Mouse (Mus musculus): ENCODE measurements around the gene Lhfp.

Lhfp gene

DNA sequence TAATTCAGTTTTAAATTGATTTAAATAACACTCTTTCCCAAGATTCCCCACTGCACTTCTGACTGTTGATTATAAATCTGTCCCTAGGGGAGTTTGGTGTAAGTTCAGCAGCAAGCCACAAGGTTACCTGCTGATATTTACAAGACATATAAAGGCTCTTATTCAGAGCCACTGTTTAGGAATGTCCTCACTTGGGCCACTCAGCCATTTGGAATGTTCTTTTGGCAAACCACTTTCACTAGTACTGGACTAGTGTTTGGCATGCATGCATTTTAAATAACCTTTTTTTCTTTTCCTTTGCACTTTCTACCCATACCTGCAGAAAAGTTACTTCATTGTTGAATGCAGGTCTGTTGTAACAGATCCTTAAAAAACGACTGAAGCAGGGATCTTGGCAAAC is 109.8 kb downstream of the Lhfp start:
- DNase-seq (ENCODE audit: low spot score in 2 of 2), result no peak

DNA sequence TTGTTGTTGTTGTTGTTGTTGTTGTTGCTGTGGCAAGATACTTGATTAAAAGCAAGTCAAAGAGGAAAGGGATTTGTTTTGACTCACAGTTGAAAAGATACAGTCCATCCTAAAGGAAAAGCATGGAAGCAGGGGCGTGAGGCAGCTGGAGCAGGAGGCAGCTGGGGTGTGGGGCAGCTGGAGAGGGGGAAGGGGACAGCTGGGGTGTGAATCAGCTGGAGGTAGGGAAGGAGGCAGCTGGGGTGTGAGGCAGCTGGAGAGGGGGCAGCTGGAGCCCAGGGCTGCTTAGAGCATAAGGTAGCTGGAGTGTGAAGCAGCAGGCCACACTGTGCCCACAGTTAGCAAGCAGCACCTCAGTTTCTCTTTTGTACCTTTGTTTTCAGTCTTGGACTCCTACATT is 110.3 kb downstream of the Lhfp start:
- no peak for DNase-seq (ENCODE audit: low spot score in 2 of 2)

DNA sequence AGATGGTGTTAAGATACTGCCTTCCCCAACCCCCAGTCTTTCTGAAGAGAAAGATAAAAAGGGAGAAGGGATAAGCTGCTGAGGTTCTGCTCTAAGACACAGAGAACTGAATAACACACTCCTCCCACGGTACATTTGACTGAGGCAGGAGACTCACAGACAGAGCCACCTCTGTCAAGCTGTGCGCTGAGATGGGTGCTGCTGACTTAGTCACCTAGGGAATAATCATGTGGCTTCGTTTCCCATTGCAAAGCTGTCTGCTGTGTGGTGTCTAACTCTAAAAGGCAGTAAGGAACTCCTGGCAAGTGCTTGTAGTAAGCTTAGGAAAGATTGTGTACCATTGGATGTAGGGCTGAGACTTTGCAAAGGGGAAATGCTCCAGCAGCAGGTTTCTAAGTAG is 120.6 kb downstream of the Lhfp start:
- no peak for DNase-seq (ENCODE audit: low spot score in 2 of 2)

DNA sequence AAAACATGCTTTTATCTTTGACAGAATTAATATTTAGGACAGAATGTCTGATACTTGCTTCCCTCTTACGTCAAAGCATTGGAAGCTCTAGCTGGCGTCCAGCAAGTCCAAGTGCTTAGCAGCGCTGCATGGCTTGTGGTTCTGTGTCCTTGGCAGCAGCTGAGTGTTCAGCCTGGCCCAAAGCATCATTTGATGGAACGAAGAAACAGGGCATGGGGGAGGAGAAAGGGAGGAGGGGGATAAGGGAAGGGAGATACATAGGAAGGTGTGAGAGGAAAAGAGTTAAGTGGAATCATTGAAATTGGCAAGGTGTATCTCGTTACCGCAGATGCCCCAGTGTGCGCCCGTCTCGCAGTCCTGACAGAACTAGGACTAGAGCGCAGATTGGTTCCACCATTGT is 124.0 kb downstream of the Lhfp start:
- peak; percentile 11 to 30 for DNase-seq (ENCODE audit: low spot score in 2 of 2)

DNA sequence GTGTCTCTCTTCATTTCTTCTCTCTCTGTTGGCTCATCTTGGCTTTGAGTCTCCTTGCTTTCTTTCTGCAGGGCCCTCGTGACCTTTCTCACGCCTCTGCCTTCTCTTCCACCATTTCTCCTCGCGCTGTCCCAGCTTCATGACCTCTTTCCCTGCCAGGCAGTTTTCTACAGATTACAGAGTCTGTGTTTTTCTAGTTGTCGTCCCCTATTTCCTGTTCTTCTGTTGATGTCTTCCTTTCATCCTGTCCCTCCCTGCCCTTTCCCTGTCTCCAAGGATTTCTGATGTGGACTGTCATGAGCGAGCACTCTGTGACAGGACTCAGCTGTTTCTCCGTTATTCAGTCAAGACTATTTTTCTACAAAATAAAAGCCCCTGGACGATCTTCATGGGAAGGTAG is 124.7 kb downstream of the Lhfp start:
- DNase-seq (ENCODE audit: low spot score in 2 of 2), result peak in 1 of 2 experiments; percentile 3

DNA sequence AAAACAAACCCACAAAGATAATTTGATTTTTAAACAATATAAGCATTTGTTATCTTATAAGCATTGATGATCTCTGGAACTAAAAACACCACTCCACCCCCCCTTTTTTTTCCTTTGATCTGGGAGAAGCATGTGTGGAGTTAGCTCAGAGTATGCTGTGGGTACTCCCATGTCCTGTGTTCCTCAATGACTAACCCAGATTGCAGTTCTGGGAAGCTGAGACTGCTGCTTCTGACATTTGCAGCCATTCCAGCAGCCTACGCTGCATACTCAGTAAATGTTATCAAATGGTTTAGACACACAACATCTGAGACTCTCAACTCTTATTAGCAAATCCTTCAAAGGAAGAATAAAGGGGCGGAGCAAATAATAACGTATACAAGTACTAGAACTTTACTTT is 128.2 kb downstream of the Lhfp start:
- DNase-seq (ENCODE audit: low spot score in 2 of 2), result peak in 1 of 2 experiments; percentile 5

DNA sequence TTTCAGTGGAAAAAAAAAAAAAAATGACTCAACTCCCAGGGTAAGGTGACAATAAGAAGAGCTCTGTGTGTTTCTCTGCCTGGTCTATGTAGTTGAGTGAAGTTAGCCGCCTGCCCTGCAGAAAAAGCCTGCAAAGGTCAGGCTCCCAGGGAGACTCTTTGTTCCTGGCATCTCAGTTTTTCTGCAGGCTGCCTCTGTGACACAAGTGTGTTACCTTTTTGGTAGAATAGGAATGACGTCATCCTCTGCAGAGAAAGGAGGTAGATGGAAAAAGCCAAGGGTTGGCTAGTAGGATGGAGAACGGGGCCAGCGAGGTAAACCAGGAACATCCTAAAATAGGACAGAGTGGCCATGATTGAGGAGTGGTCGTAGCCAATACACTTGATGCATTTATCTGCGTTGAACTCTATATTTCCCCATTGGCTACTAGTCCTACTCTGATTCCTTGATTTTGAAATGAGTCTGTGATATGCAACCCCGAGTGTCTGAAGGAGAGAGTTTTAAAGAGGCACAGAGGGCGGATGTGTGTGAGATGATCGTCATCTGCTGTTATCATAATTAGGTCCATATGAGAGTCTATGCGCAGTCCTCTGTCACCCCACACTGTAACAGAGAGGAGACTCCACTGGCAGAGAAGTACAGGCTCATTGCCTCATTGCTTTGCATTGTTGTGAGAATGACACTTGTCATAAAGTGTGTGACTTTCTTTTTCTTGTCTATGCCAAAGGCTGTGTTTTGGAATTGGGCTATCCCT is 132.2 kb downstream of the Lhfp start:
- no peak for DNase-seq (ENCODE audit: low spot score in 2 of 2)

DNA sequence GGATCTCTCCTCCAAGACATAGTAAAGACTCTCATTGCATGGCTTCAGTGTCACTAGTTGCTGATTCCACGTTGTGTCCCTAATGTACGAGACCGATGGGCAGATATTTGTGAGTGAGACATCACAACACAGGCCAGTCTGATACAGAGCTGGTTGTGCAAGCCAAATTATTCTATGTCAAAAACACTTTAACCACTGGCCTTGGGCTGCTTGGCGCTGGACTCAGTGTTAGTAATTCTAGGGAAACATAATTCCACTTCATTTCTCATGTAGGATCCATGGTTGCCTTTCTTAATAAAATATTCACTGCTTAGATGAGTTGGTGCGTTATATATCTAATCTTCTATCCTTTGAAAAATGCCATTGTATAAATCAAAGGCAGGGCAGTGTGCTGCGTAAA is 138.6 kb downstream of the Lhfp start:
- DNase-seq (ENCODE audit: low spot score in 2 of 2), result no peak

DNA sequence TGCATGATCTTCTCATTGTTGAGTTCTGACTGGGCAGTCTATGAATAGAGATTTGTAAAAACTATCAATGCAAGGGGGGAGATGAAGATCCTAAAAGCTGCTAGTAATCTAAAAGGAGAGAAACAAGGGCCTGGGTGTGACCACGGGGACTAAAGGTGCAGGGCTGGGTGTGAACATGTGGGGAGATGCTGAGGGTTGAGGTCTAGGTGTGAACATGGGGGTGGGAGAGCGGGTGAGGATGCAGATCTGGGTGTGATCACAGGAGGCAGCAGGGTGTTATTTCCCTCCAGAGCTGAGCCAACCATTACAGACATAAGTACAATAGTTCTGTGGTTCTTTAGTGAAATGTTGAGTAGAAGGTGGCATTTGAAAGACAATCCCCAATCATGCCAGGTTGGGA is 144.1 kb downstream of the Lhfp start:
- DNase-seq (ENCODE audit: low spot score in 2 of 2), result no peak

DNA sequence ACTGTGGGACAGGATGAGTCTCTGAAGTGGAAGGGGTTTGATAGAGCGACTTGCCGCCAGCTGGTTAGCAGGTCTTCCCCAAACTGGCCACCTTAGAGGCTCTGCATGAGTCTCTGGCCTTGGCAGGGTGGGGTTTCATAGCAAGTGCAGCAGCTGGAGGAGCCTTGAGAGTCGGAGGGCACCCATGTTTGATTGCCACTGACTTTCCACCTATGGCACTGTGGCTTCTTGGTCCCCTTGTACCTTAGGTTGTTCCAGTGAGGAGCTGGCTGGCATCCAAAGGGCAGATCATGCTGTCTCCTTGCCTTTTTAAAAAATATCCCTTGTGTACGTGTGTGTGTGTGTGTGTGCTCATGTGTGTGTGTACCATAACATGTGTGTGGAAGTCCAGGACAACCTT is 152.1 kb downstream of the Lhfp start:
- DNase-seq (ENCODE audit: low spot score in 2 of 2), result no peak

DNA sequence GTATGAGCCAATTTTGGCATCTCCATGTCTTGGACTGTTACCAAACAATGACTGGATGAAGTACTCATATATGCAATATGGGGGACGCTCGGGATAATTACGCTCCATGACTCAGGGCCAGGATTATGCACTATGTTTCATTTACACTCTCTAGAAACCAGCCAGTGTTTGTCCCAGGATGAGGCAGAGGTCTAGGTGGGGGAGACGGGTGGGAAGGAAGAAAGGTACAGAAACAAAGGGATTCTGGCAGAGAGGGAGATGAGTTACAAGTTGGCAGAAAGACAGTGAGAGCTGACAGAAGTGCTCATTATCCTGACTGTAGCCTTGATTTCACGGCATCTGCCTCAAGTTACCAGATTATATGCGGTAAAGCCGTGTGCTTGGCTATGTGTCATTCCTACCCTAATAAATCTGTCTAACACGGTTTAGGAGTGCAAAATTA is 154.4 kb downstream of the Lhfp start:
- no peak for DNase-seq (ENCODE audit: low spot score in 2 of 2)

DNA sequence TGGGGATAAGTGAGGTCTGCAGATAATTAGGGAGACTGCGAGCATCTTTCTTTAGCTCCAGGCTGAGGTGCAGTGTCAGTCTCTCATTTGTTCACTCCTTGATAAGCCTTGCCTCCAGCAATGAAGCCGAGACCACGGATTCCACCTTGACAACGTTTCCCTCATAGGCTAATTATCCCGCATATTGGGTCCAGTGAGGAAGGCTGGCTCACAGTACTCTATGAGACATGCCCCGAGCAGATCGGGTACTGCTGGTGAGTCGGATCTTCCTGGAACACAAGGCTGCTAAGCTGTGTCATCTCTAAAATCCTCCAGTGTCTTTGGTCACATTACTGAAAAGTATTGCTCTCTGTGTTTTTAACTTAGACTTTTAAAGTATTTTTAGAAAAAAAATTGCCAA is 158.8 kb downstream of the Lhfp start:
- DNase-seq (ENCODE audit: low spot score in 2 of 2), result no peak

DNA sequence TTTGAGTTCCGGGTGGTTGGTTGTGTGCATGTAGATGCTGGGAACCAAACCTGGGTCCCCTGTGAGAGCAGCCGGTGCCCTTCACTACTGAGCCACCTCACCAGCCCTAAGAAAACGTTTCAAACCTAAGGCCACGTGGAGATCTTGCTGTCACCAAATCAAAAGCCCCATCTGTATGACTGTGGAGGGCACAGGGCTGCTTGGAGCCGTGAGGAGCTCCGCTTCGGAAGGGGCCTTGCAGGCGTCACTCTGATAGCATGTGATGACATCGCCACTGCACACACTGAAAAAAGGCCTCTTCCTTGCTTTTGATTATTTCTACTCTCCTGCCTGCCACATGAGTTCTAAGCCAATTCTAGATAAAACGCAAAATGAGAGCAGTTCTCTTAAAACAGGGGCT is 159.5 kb downstream of the Lhfp start:
- DNase-seq (ENCODE audit: low spot score in 2 of 2), result no peak

DNA sequence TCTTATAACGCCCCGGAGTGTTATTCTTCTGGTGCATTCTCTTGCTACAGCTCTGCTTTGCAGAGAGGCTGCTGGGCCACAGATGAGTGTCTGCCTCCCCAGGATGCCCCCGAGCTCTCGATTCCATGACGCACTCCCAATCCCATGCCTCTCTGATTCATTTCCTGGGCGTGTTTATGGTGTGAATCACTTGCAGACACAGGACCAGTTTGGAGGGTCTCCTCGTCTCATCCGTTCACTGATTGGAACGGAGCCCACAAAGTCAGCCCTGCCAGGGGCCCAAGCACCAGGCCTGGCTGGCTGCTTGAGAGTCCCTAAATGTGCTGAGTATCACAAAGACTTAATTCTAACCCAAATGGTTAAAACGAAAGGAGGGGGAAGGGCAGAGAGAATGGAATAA is 160.3 kb downstream of the Lhfp start:
- no peak for DNase-seq (ENCODE audit: low spot score in 2 of 2)

DNA sequence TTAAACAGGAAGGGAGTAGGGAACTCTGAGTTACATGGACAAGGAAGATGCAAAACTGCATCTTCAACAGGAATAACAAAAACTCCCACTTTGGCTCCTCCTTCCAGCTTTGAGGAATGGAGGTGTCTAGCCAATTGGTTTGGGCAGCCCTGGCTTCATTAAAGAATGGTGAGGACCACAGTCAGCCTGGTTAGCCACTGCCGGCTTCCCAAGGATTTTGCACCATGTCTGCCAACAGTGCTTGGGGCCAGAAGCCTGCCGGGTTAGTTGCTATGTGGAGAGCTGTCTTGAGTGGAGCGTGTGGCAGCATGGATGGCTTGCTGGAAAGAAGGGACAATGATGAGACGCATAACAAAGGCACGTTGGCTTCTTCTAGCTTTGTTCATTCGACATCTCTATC is 160.9 kb downstream of the Lhfp start:
- no peak for DNase-seq (ENCODE audit: low spot score in 2 of 2)

DNA sequence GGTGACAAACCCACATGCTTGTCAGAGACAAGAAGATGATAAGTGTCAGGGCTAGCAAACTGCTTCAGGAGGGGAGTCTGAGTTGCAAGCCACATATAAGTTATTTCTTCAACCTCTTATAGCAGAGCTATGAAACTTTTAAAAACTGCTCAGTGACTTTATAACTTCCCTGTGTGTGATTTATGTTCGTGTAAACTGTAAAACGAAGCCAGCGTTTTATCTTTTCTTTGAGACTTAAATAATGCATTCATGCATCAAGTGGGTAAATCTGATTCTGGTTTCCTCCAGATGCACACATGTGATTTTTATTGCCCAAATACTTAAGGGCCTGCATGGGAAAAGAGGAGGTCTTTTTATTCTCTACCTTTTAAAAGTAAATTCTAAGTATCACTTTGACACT is 161.4 kb downstream of the Lhfp start:
- DNase-seq (ENCODE audit: low spot score in 2 of 2), result no peak

DNA sequence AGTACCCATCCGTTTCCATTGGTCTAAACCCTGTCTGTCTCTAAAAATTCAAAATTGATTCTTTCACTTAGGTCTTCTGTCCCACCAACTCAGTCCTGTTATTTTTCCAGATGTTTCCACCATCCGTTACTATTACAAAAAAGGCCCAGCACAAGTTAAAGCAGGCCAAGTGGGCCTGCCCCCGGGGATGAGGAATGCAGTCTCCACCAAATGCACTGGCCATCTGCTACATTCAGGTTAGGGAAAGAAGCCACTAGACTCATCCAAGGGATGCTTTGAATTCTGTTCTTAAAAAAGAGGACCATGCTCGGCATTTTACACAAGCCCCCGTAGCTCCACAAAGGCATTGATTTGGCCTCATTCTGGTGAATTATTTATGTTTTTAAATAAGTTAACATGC is 162.3 kb downstream of the Lhfp start:
- no peak for DNase-seq (ENCODE audit: low spot score in 2 of 2)

DNA sequence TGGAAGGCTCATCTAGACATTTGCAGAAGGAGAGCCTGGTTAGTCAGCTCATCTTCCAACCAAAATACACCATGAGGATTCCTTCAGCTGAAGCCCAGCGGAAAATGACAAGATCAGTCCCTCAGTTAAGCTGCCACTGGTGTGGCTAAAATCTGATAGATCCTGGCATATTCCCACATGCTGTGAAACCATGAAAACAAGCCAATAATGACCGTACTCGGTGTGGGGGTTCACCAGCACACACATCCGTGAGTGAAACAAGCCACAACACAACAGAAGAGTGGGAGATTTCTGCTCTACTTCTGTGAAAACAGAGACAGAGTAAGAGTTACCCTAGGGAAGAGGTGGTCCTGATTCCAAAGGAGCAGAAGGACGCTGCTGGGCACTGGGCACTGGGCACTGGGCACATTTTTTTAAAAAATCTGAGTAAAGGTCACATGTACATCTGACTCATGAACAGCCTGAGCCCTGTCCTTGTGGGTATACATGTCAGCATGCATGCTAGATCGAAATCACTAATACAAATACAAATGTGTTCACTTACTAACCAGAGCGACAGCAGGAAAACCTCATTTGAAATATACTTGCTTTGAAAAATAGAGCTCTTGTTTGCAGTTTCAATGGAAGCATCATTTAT is 163.1 kb downstream of the Lhfp start:
- no peak for DNase-seq (ENCODE audit: low spot score in 2 of 2)

DNA sequence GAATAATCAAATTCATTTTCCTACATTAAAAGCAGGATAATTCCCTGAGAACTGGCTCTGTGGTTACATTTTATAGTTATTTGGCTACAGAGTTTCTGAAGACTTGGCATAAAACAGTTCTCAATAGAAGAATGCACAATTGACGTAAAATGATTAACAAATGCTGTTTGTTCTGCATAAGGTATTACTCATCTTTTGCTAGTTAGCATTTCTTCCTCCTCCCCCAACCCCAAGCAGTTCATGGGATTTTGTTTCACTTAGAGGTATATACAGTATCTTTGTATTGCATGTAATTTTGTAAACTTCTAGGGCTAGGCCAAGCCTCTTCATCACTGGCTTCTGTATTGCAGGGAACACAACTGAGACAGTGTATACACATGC is 163.6 kb downstream of the Lhfp start:
- no peak for DNase-seq (ENCODE audit: low spot score in 2 of 2)

DNA sequence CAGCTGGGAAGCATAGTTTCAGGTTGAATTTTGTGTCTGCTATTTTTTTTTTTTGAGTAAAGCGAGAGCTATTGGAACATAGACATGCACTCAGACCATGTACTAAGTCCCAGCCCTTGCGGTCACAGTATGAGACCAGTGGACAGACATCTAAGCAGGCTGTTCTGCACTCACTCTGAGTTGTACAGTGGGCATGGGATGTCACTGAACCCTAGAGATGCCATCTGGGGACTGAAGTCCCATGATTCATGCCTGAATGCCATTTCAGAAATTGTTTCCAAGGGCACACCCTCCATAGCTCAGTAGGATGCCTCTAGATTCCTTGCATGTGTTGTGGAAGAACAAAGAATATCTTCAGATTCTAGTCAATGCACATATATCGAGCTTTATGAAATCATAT is 164.4 kb downstream of the Lhfp start:
- no peak for DNase-seq (ENCODE audit: low spot score in 2 of 2)

DNA sequence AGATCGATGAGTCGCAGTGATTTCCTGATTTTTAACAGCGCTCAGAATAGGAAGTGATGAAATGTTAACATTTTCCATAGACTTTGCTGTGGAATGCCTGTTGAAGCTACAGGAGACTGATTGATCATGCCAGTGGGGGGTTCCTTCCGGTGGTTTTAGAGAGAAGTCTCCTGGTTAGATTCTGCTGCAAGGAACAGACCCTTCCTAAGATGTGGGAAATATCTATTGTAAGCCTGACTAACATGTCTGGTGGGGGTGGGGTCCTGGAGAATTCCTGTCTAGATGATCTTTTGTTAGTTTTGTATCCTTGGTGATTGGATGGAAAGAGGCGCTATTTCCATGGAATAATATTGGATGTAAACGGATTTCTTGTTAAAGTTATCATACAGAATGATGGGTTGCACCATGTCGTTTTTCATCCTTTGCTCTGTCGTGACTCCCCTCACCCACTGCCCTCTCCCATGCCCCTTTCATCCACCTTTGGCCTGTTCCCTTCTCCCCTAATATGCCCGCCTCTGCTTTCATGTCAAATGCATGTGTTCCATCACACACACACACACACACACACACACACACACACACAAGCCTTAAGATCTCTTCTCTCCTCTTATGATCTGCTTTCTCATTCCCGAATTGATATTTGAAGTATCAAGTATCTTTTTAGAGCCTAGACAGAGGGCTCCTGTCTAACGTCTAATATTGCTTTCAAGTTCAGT is 165.3 kb downstream of the Lhfp start:
- DNase-seq (ENCODE audit: low spot score in 2 of 2), result no peak

DNA sequence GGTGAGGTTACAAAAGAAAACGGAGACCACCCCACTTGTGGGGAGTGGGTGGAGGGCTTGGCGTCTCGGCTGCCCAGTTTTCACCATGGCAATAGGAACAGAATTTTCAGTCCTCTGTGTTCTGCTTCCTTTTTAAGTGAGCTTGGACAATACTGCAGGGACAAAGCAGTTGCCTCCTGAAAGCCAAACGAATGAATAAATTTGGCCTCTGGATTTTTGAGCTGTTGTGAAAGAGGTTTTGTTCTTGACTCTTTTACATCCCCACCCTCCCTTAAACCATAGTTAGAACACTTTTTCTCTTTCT is 165.8 kb downstream of the Lhfp start:
- DNase-seq (ENCODE audit: low spot score in 2 of 2), result no peak
